Mouse (Mus musculus): ENCODE results near the gene Hspa12b. TPM values are rescaled to one million over a fixed set of nuclear protein-coding genes. Genes with fewer than 3 reads are reported as not detected.

Hspa12b gene
- polyA plus RNA-seq, 1 experiment, result 3.3 TPM

GRCm38 (mm10) chr2:131172322-131172721 lies 45.2 kb downstream of the Hspa12b start:
- Histone ChIP-seq H3K79me2 (ENCODE audit: control insufficient read depth, insufficient read depth) (peaks cover 8% of the 10 kb centered on the region), H3K27me3 (ENCODE audit: control insufficient read depth, insufficient read depth, insufficient read length) (no peaks in the 10 kb centered on the region), H3K4me2 (ENCODE audit: low read depth) (no peak overlapping the region), H3K4me3 (no peak overlapping the region), H3ac (ENCODE audit: control insufficient read depth, insufficient read length) (no peak overlapping the region), H3K36me3 (ENCODE audit: control insufficient read depth, insufficient read depth) (no peaks in the 10 kb centered on the region)
- TF ChIP-seq TCF3 (IDR thresholded peaks at IDR 0.05; ENCODE audit: insufficient read length, low read depth) (no peak), MAX (IDR thresholded peaks at IDR 0.05; ENCODE audit: low read depth) (no peak)

- Histone ChIP-seq H3ac (ENCODE audit: control insufficient read depth, insufficient read length) (no peak overlapping the region), H3K36me3 (ENCODE audit: control insufficient read depth, insufficient read depth) (no peaks in the 10 kb centered on the region), H3K4me3 (peak overlapping the region; percentile 4), H3K27me3 (ENCODE audit: control insufficient read depth, insufficient read depth, insufficient read length) (no peaks in the 10 kb centered on the region), H3K4me2 (ENCODE audit: low read depth) (peak overlapping the region; percentile 93), H3K79me2 (ENCODE audit: control insufficient read depth, insufficient read depth) (peaks cover 31% of the 10 kb centered on the region)
- TF ChIP-seq TCF3 (IDR thresholded peaks at IDR 0.05; ENCODE audit: insufficient read length, low read depth) (no peak), POLR2AphosphoS2 (IDR thresholded peaks at IDR 0.05; ENCODE audit: insufficient read length, low read depth) (no peak), SRF (IDR thresholded peaks at IDR 0.05; ENCODE audit: control insufficient read depth, insufficient read length, low read depth) (no peak), MYOG (IDR thresholded peaks at IDR 0.05; ENCODE audit: control insufficient read depth in 1 of 3, insufficient read depth in 1 of 3, insufficient read length in 2 of 3, low read depth in 2 of 3) (no peak), CEBPB (IDR thresholded peaks at IDR 0.05; ENCODE audit: insufficient read depth, poor library complexity, severe bottlenecking) (no peak), USF1 (IDR thresholded peaks at IDR 0.05; ENCODE audit: low read depth) (no peak), TCF12 (IDR thresholded peaks at IDR 0.05; ENCODE audit: insufficient read depth, poor library complexity, severe bottlenecking) (no peak), POLR2A (IDR thresholded peaks at IDR 0.05; ENCODE audit: insufficient read length, low read depth) (peak; percentile 7), REST (IDR thresholded peaks at IDR 0.05; ENCODE audit: insufficient read depth, insufficient read length) (no peak)
Observed at GRCm38 (mm10) chr2:131174700-131175099, 47.6 kb downstream of the Hspa12b start.

- TF ChIP-seq TCF3 (IDR thresholded peaks at IDR 0.05; ENCODE audit: insufficient read length, low read depth), result no peak
- no peak for TF ChIP-seq POLR2AphosphoS2 (IDR thresholded peaks at IDR 0.05; ENCODE audit: insufficient read length, low read depth)
- TF ChIP-seq POLR2A (IDR thresholded peaks at IDR 0.05; ENCODE audit: insufficient read length, low read depth), result no peak
- no peak for TF ChIP-seq E2F4 (IDR thresholded peaks at IDR 0.05; ENCODE audit: insufficient read depth)
- H3K4me3 ChIP-seq, result no peak overlapping the region
- peaks cover 35% of the 10 kb centered on the region for H3K79me2 ChIP-seq (ENCODE audit: control insufficient read depth, insufficient read depth)
- no peaks in the 10 kb centered on the region for H3K27me3 ChIP-seq (ENCODE audit: control insufficient read depth, insufficient read depth, insufficient read length)
- H3K36me3 ChIP-seq (ENCODE audit: control insufficient read depth, insufficient read depth), result no peaks in the 10 kb centered on the region
- no peak overlapping the region for H3ac ChIP-seq (ENCODE audit: control insufficient read depth, insufficient read length)
- H3K4me2 ChIP-seq (ENCODE audit: low read depth), result peak overlapping the region; percentile 93
Observed at GRCm38 (mm10) chr2:131175286-131175944, 48.3 kb downstream of the Hspa12b start.

GRCm38 (mm10) chr2:131175945-131176309 lies 48.8 kb downstream of the Hspa12b start:
- H3K4me3 ChIP-seq, result no peak overlapping the region
- H3K36me3 ChIP-seq (ENCODE audit: control insufficient read depth, insufficient read depth), result no peaks in the 10 kb centered on the region
- no peak overlapping the region for H3K4me2 ChIP-seq (ENCODE audit: low read depth)
- H3ac ChIP-seq (ENCODE audit: control insufficient read depth, insufficient read length), result no peak overlapping the region
- H3K79me2 ChIP-seq (ENCODE audit: control insufficient read depth, insufficient read depth), result peaks cover 36% of the 10 kb centered on the region
- no peaks in the 10 kb centered on the region for H3K27me3 ChIP-seq (ENCODE audit: control insufficient read depth, insufficient read depth, insufficient read length)
- TF ChIP-seq SRF (IDR thresholded peaks at IDR 0.05; ENCODE audit: control insufficient read depth, insufficient read length, low read depth) (no peak), POLR2A (IDR thresholded peaks at IDR 0.05; ENCODE audit: insufficient read length, low read depth) (no peak), USF1 (IDR thresholded peaks at IDR 0.05; ENCODE audit: low read depth) (no peak), MYOG (IDR thresholded peaks at IDR 0.05; ENCODE audit: control insufficient read depth in 1 of 3, insufficient read depth in 1 of 3, insufficient read length in 2 of 3, low read depth in 2 of 3) (no peak), CEBPB (IDR thresholded peaks at IDR 0.05; ENCODE audit: insufficient read depth, poor library complexity, severe bottlenecking) (no peak), REST (IDR thresholded peaks at IDR 0.05; ENCODE audit: insufficient read depth, insufficient read length) (no peak), POLR2AphosphoS2 (IDR thresholded peaks at IDR 0.05; ENCODE audit: insufficient read length, low read depth) (no peak), TCF3 (IDR thresholded peaks at IDR 0.05; ENCODE audit: insufficient read length, low read depth) (no peak), E2F4 (IDR thresholded peaks at IDR 0.05; ENCODE audit: insufficient read depth) (no peak), TCF12 (IDR thresholded peaks at IDR 0.05; ENCODE audit: insufficient read depth, poor library complexity, severe bottlenecking) (no peak), MAX (IDR thresholded peaks at IDR 0.05; ENCODE audit: low read depth) (no peak), MYOD1 (IDR thresholded peaks at IDR 0.05; ENCODE audit: control insufficient read depth in 1 of 3, insufficient read length in 2 of 3, low read depth in 2 of 3) (no peak)

GRCm38 (mm10) chr2:131176491-131176890 lies 49.4 kb downstream of the Hspa12b start:
- Histone ChIP-seq H3K4me2 (ENCODE audit: low read depth) (no peak overlapping the region), H3K4me3 (no peak overlapping the region), H3K79me2 (ENCODE audit: control insufficient read depth, insufficient read depth) (peaks cover 36% of the 10 kb centered on the region), H3K27me3 (ENCODE audit: control insufficient read depth, insufficient read depth, insufficient read length) (no peaks in the 10 kb centered on the region), H3ac (ENCODE audit: control insufficient read depth, insufficient read length) (no peak overlapping the region), H3K36me3 (ENCODE audit: control insufficient read depth, insufficient read depth) (no peaks in the 10 kb centered on the region)
- TF ChIP-seq POLR2AphosphoS2 (IDR thresholded peaks at IDR 0.05; ENCODE audit: insufficient read length, low read depth) (peak; percentile 44), MYOD1 (IDR thresholded peaks at IDR 0.05; ENCODE audit: control insufficient read depth in 1 of 3, insufficient read length in 2 of 3, low read depth in 2 of 3) (no peak)

Measured in myocyte (in vitro differentiated cells).